Mouse (Mus musculus) ES-Bruce4 (cell line): ENCODE data around the gene Gja4.

ENCODE experiments used
- CTCF ChIP-seq: IDR thresholded peaks from one replicate; pipeline ENCODE4 v1.8.1; 2011; ENCODE audit warnings: low read depth, low read length
- POLR2A ChIP-seq: IDR thresholded peaks from one replicate; pipeline ENCODE4 v1.8.1; 2011; ENCODE audit warnings: low read length; ENCODE audit not compliant: insufficient read depth

DNA sequence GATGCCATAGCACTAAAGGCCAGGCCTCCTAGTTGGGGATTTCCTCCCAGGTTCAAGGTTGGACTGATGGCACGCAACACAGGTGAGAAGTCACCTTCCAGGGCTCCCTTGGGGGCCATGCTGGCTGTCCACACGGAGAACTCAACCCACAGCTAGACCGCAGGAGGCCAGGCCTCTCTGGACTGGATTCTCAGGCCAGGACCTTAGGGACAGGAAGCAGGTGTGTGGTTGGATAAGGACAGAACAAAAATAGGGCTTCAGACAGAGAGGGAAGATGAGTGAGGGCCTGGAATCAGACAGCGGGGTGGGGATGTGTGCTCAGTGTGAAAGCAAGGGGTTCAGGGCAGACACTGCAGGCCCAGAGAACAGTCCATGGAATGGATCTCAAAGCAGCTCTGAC, 26.9 kb downstream of the Gja4 start:
- TF ChIP-seq POLR2A: no peak
- TF ChIP-seq CTCF: no peak
